Mouse (Mus musculus): Measurements from ENCODE around the gene Dna2. TPM values are rescaled to one million over a fixed set of nuclear protein-coding genes. Genes with fewer than 3 reads are reported as not detected.

Gene Dna2
- polyA plus RNA-seq, 1 experiment from 2014 or later: 16.4 TPM

DNA sequence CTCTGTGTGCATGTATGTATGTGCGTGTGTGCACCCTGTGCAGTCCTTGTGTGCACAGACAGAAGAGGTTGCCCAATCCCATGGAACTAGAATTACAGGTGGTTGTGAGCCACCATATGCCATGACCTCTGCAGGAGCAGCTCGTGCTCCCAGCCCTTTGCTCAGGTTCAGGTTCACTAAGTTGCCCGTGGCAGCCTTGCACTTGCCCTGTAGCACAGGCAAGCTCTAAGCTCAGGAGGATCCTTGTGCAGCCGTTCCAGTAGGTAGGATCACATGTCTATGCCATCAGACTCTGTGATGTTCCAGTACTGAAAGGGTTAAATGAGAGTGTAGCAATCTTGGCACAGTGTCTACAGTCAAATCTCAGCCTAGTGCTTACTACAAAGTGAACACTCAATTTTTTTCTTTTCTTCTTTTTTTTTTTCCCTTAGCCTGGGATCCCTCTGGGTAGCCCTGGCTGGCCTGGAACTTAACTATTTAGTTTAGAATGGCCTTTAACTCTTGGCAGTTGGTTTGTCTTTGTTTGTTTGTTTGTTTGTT is 22.7 kb upstream of the Dna2 start:
- Histone ChIP-seq H3K9me3 (replicated peaks) (no peaks in the 10 kb centered on the region), H3K36me3 (ENCODE audit: poor library complexity, severe bottlenecking) (peaks cover 10% of the 10 kb centered on the region), H3K27ac (no peak overlapping the region), H3K4me3 (no peak overlapping the region), H3K27me3 (no peaks in the 10 kb centered on the region), H3K4me1 (peaks cover 19% of the 10 kb centered on the region), H3K9ac (no peak overlapping the region), H3K4me2 (no peak overlapping the region)
- WGBS: 94% methylated on average over 4 of the region's 4 CpGs
- ATAC-seq: no peak

DNA sequence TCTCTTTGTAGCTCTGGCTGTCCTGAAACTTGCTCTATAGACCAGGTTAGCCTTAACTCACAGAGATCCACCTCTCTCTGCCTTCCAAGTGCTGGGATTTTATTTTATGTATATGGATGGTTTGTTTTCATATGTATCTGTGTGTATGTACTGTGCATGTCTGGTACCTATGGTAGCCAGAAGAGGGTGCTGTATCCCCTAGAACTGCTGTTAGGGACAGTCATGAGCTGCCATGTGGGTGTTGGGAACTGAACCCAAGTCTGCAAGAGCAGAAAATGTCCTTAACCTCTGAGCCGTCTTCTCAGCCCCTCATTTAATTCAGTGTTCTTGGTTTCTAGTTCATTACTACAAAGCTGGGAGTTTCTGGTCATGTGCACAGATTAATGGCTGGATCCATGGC is 14.4 kb upstream of the Dna2 start:
- no peak for ATAC-seq
- Histone ChIP-seq H3K27ac (no peak overlapping the region), H3K4me1 (no peaks in the 10 kb centered on the region), H3K4me2 (no peak overlapping the region), H3K4me3 (no peak overlapping the region), H3K36me3 (ENCODE audit: poor library complexity, severe bottlenecking) (peaks cover 58% of the 10 kb centered on the region), H3K9me3 (replicated peaks) (no peaks in the 10 kb centered on the region), H3K27me3 (no peaks in the 10 kb centered on the region), H3K9ac (no peak overlapping the region)
- 88% methylated on average over 1 of the region's 1 CpGs for WGBS

DNA sequence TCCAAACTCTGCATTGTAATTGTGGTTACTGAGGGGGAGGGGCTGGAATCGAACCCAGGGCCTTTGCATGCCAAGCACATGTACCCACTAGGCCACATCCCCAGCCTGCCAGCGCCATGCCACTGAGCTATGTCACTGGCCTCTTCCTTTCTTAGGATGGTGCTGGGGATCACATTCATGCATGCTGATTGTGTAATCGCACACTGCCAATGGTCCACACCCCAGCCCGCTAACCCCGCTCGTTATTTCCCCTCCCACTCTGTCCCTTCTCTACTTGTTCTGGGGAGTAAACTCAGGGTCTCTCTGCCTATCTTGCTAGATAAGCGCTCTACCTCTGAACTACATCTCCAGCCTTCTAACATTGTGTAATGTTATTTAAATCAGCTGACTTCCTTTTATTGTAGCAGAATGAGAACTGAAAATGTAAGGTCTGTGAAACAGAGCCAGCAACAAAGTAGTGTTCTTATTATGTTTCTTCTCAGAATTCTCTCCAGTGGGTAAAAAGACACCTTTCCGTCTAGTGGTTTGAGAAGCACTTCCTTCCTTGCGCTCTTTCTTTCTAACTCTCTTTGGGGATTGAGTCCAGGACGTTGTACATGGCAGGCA is 1.7 kb upstream of the Dna2 start:
- Histone ChIP-seq H3K9ac (no peak overlapping the region), H3K4me3 (no peak overlapping the region), H3K9me3 (replicated peaks) (no peaks in the 10 kb centered on the region), H3K27me3 (no peaks in the 10 kb centered on the region), H3K36me3 (ENCODE audit: poor library complexity, severe bottlenecking) (peaks cover 57% of the 10 kb centered on the region), H3K4me2 (no peak overlapping the region), H3K27ac (no peak overlapping the region), H3K4me1 (peaks cover 11% of the 10 kb centered on the region; the same call in 1 of the 2 replicates)
- no peak for ATAC-seq
- WGBS: 88% methylated on average over 10 of the region's 10 CpGs

DNA sequence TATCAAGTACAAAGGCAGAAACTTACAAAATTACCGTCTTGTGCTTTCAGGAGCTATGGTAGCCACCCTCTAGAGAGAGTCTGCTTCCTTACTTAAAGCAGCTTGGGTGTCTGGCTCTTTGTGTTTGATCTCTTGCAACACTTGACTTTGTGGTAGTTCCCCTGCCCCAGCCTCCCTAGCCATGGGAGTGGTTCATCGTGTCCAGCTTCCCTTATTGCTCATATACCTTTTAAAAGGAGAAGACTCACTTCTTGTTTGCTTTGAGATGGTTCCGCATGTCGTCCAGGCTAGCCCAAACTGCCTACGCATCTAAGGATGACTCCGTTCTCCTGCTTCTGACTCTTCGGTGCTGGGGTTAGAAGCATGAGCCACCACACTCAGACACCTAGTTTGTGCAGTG is 1.7 kb downstream of the Dna2 start:
- Histone ChIP-seq H3K9me3 (replicated peaks) (no peaks in the 10 kb centered on the region), H3K27me3 (no peaks in the 10 kb centered on the region), H3K27ac (no peak overlapping the region), H3K36me3 (ENCODE audit: poor library complexity, severe bottlenecking) (peaks cover 53% of the 10 kb centered on the region), H3K4me2 (no peak overlapping the region), H3K9ac (no peak overlapping the region; the same call in 1 of the 2 replicates), H3K4me3 (no peak overlapping the region), H3K4me1 (peaks cover 11% of the 10 kb centered on the region; the same call in 1 of the 2 replicates)
- WGBS: 97% methylated on average over 7 of the region's 7 CpGs
- no peak for ATAC-seq

DNA sequence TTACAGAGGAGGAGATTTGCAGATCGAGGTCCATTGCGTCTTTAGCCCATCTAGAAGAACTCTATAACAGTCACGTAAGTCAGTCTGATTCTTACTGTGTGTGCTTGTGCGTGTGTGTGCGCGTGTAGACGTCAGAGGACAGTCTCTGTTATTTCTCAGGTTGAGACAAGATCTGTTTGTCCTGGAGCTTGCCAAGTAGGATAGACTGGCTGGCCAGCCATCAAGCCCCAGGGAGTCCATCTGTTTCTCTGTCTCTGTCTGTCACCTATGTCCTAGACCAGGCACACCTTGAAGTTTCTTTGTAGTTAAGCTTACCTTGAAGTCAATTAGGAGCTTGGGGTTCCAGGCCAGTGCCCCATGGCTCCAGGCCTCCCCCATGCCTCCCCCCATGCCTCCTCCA is 17.1 kb downstream of the Dna2 start:
- no peak for ATAC-seq

DNA sequence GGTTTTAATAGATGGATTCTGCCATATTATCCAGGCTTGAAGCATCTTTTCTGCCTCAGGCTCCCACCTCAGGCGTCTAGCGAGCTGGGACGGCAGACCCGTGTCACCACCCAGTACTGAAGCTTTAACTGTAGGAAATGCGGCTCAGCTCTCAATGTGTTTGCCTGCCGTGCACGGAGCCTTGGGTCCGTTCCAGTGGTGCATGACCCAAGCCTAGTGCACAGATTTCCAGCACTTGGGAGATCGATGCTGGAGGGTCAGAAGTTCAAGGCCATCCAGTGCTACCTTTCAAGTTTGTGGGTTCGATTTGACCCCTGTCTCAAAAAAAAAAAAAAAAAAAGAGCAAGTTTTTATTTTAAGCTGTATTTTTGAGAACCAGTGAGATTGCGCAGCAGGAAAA is 19.0 kb downstream of the Dna2 start:
- H3K9me3 ChIP-seq (replicated peaks): no peaks in the 10 kb centered on the region
- no peak overlapping the region for H3K4me2 ChIP-seq
- 95% methylated on average over 11 of the region's 11 CpGs for WGBS
- no peaks in the 10 kb centered on the region for H3K4me1 ChIP-seq
- H3K9ac ChIP-seq: no peak overlapping the region
- peaks cover 92% of the 10 kb centered on the region for H3K36me3 ChIP-seq (ENCODE audit: poor library complexity, severe bottlenecking)
- no peak overlapping the region for H3K4me3 ChIP-seq
- no peak for ATAC-seq
- no peak overlapping the region for H3K27ac ChIP-seq
- H3K27me3 ChIP-seq: no peaks in the 10 kb centered on the region

More for the DNA sequence above, 17.1 kb downstream of the Dna2 start:
- WGBS: 97% methylated on average over 7 of the region's 7 CpGs
- no peak overlapping the region for H3K27ac ChIP-seq
- no peak overlapping the region for H3K9ac ChIP-seq
- H3K27me3 ChIP-seq: no peaks in the 10 kb centered on the region
- peaks cover 92% of the 10 kb centered on the region for H3K36me3 ChIP-seq (ENCODE audit: poor library complexity, severe bottlenecking)
- H3K4me2 ChIP-seq: no peak overlapping the region
- no peaks in the 10 kb centered on the region for H3K4me1 ChIP-seq
- H3K9me3 ChIP-seq (replicated peaks): no peaks in the 10 kb centered on the region
- H3K4me3 ChIP-seq: no peak overlapping the region

DNA sequence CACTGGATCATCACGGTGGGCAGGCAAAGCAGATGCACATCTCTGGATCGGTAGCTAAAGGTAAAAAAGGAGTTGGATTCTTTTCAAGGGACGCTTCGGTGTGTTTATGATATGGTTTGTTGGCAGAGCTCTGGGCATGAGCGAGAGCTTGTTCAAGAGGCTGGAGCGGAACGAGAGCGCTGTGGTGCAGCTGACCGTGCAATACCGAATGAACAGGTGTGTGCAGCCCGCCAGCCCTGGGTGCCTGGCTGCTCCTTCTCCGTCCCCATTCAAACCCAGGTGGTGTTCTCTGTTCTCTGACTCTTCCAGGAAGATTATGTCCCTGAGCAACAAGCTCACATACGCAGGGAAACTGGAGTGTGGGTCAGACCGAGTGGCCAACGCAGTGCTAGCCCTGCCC is 19.5 kb downstream of the Dna2 start:
- Histone ChIP-seq H3K9me3 (replicated peaks) (no peaks in the 10 kb centered on the region), H3K9ac (no peak overlapping the region), H3K27me3 (no peaks in the 10 kb centered on the region), H3K4me1 (no peaks in the 10 kb centered on the region), H3K4me3 (no peak overlapping the region), H3K36me3 (ENCODE audit: poor library complexity, severe bottlenecking) (peaks cover 92% of the 10 kb centered on the region), H3K27ac (no peak overlapping the region), H3K4me2 (no peak overlapping the region)
- WGBS: 97% methylated on average over 15 of the region's 15 CpGs
- ATAC-seq: no peak

DNA sequence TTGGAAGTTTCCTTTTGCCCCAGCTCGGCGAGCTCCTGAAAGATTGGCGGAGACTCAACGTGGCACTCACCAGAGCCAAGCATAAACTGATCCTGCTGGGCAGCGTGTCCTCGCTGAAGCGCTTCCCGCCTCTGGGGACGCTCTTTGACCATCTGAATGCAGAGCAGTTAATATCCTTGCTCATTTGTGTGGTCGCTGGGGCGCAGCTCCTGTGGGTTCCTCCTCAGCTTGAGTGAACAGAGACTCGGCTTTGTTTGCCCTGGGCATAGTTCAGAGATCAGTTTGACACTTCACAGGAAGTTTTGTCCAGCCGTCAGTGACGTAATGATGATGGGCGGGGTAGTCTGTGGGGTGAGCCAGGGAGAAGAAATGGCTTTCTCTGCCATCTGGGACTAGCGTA is 25.0 kb downstream of the Dna2 start:
- 68% methylated on average over 16 of the region's 16 CpGs for WGBS
- Histone ChIP-seq H3K4me1 (no peaks in the 10 kb centered on the region), H3K27me3 (no peaks in the 10 kb centered on the region), H3K9me3 (replicated peaks) (no peaks in the 10 kb centered on the region), H3K9ac (no peak overlapping the region), H3K27ac (no peak overlapping the region), H3K36me3 (ENCODE audit: poor library complexity, severe bottlenecking) (peaks cover 67% of the 10 kb centered on the region), H3K4me2 (no peak overlapping the region), H3K4me3 (no peak overlapping the region)
- ATAC-seq: no peak

DNA sequence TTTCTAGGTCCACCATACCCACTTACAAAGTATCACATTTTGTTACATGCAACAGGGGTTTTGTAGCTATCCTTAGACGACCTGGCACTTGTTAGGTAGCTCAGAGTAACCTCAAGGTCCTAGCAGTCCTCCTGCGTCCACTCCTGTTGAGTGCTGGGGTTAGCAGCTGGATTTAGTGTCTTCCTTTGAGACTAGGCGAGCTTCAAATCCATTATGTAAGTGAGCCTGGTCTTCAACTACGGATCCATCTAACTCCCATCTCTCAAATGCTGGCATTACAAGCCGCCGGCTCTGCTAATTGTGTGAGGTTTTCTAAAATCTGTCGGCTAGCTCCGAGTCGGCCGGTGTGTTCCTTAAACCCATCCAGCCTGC is 32.8 kb downstream of the Dna2 start:
- H3K9me3 ChIP-seq (replicated peaks): no peaks in the 10 kb centered on the region
- no peaks in the 10 kb centered on the region for H3K27me3 ChIP-seq
- H3K4me1 ChIP-seq: peaks cover 13% of the 10 kb centered on the region
- peaks cover 28% of the 10 kb centered on the region for H3K36me3 ChIP-seq (ENCODE audit: poor library complexity, severe bottlenecking)
- no peak; the same call in 1 of the 2 replicates for ATAC-seq
- peak overlapping the region; percentile 90 for H3K9ac ChIP-seq
- H3K27ac ChIP-seq: no peak overlapping the region
- H3K4me3 ChIP-seq: peak overlapping the region; percentile 88
- H3K4me2 ChIP-seq: peak overlapping the region; percentile 68
- 5% methylated on average over 10 of the region's 10 CpGs for WGBS

DNA sequence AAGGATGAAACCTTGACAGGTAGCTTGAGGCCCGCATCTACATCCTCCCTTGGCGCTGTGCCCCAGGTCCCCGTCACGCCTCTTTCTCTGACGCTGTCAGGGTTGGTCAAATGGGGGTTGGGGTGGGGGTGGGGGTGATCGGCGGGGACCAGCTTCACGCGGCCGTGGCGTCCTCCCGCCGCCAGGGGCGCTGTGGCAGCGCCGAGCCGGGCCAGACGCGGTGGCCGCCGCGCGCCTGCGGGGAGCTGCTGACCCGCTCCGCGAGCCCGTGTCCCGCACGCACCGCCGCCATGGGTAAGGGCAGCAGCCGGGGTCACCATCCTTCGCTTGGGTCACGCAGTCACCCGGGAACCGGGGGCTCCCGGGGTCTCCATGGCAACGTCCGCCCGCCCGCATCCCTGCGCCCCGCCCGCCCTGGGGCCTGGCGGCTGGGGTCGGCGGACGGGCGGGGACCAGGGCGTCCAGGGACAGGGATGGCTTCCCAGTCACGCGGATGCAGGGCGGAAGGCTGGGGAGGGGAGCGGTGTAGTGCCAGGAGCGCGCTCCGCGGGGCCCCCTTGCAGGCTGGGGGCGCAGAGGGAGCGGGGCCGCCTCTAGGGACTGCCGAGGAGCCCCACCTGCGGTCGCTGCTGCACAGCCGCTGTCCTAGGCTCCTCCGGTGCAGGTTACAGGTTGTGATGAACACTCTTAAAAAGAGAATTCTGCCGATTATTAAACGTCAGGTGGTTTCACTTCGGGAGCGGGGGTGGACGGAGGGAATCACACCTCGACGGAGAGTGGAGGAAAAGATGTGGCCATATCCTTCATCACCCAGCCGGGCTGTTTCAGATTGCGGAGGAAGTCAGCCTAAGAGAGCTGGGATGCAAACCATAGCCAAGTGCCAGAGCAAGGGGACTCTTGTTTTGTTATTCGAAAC is 33.5 kb downstream of the Dna2 start, which contains the start of gene Rufy2:
Gene Rufy2 (plus strand): TSS at position 185 of the 916 bp plus-strand sequence.
- peak; percentile 95 for ATAC-seq
- H3K36me3 ChIP-seq (ENCODE audit: poor library complexity, severe bottlenecking): peaks cover 34% of the 10 kb centered on the region
- H3K4me1 ChIP-seq: peaks cover 13% of the 10 kb centered on the region
- peak within 1 kb of the TSS; percentile 88 for H3K4me3 ChIP-seq
- H3K27me3 ChIP-seq: no peaks in the 10 kb centered on the region
- H3K27ac ChIP-seq: peak within 1 kb of the TSS; percentile 79
- H3K4me2 ChIP-seq: peak within 1 kb of the TSS; percentile 68
- no peaks in the 10 kb centered on the region for H3K9me3 ChIP-seq (replicated peaks)
- peak within 1 kb of the TSS; percentile 90 for H3K9ac ChIP-seq
- WGBS: under 1% methylated on average over 64 of the region's 77 CpGs

DNA sequence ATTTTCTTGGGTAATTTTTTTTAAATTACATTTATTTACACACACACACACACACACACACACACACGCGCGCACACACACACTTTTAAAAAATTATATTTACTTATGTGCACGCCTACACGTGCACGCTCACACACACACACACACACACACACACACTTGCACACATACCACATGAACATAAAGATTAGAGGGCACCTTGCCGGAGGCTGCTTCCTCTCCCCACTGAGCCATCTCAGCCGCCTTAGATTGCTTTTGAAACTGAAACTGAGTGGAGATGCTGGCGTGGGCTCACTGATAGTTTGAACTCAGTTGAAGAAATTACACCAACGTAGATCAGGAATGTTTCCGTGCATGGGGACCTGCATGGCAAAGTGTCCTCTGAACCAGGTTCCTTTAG is 37.2 kb downstream of the Dna2 start:
- Histone ChIP-seq H3K4me1 (peaks cover 13% of the 10 kb centered on the region), H3K4me2 (no peak overlapping the region), H3K4me3 (no peak overlapping the region), H3K9ac (no peak overlapping the region), H3K9me3 (replicated peaks) (no peaks in the 10 kb centered on the region), H3K27ac (no peak overlapping the region), H3K36me3 (ENCODE audit: poor library complexity, severe bottlenecking) (peaks cover 46% of the 10 kb centered on the region), H3K27me3 (no peaks in the 10 kb centered on the region)
- no peak for ATAC-seq
- 96% methylated on average over 11 of the region's 11 CpGs for WGBS

DNA sequence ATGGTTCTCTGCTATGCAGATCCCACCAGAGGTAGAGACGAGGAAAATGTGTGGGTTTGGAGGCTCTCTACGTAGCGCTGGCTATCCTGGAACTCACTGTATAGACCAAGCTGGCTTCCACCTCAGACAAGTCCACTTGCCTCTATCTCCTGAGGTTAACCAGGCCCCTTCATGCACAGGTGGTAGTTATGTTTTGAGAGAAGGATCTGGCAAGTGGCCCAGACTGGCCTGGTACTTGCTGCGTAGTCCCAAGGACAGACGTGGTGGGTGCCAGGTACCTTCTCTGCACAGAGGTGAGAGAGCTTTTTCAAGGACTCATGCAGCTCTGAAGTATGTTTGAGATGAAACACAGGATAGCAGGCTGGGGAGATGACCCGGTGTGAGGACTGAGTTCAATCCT is 37.7 kb downstream of the Dna2 start:
- no peak overlapping the region for H3K9ac ChIP-seq
- peaks cover 12% of the 10 kb centered on the region for H3K4me1 ChIP-seq
- WGBS: 92% methylated on average over 6 of the region's 6 CpGs
- ATAC-seq: no peak
- H3K27ac ChIP-seq: no peak overlapping the region
- H3K27me3 ChIP-seq: no peaks in the 10 kb centered on the region
- H3K36me3 ChIP-seq (ENCODE audit: poor library complexity, severe bottlenecking): peaks cover 51% of the 10 kb centered on the region
- H3K9me3 ChIP-seq (replicated peaks): no peaks in the 10 kb centered on the region
- H3K4me2 ChIP-seq: no peak overlapping the region
- H3K4me3 ChIP-seq: no peak overlapping the region

Data from forebrain, embryonic 13.5 days (tissue).